Mouse (Mus musculus): ENCODE results near the gene Marveld2.

The Marveld2 gene

GRCm38 (mm10) chr13:100607756-100608155, 9.0 kb downstream of the Marveld2 start:
- Histone ChIP-seq H3K27me3 (ENCODE audit: control insufficient read depth, insufficient read depth, low read length, poor library complexity, severe bottlenecking) (no peaks in the 10 kb centered on the region), H3K36me3 (ENCODE audit: control insufficient read depth, insufficient read depth, low read length, poor library complexity, severe bottlenecking) (peaks cover 8% of the 10 kb centered on the region)
- DNase-seq (ENCODE audit: low read depth, low spot score) = peak; percentile 33

- Histone ChIP-seq H3K27me3 (ENCODE audit: control insufficient read depth, insufficient read depth, low read length, poor library complexity, severe bottlenecking) (no peaks in the 10 kb centered on the region), H3K36me3 (ENCODE audit: control insufficient read depth, insufficient read depth, low read length, poor library complexity, severe bottlenecking) (no peaks in the 10 kb centered on the region)
- no peak for DNase-seq (ENCODE audit: low read depth, low spot score)
These were observed 10.9 kb downstream of the Marveld2 start for GRCm38 (mm10) chr13:100605845-100606244.

- Histone ChIP-seq H3K27me3 (ENCODE audit: control insufficient read depth, insufficient read depth, low read length, poor library complexity, severe bottlenecking) (no peaks in the 10 kb centered on the region), H3K36me3 (ENCODE audit: control insufficient read depth, insufficient read depth, low read length, poor library complexity, severe bottlenecking) (peaks cover 2% of the 10 kb centered on the region; the same call in 1 of the 2 replicates)
- no peak for DNase-seq (ENCODE audit: low read depth, low spot score)
These were observed 13.1 kb downstream of the Marveld2 start for GRCm38 (mm10) chr13:100603738-100604095.

GRCm38 (mm10) chr13:100603031-100603737, 13.6 kb downstream of the Marveld2 start:
- Histone ChIP-seq H3K27me3 (ENCODE audit: control insufficient read depth, insufficient read depth, low read length, poor library complexity, severe bottlenecking) (no peaks in the 10 kb centered on the region), H3K36me3 (ENCODE audit: control insufficient read depth, insufficient read depth, low read length, poor library complexity, severe bottlenecking) (peaks cover 2% of the 10 kb centered on the region; the same call in 1 of the 2 replicates)
- no peak for DNase-seq (ENCODE audit: low read depth, low spot score)

- H3K27me3 ChIP-seq (ENCODE audit: control insufficient read depth, insufficient read depth, low read length, poor library complexity, severe bottlenecking) = no peaks in the 10 kb centered on the region
- no peak for DNase-seq (ENCODE audit: low read depth, low spot score)
- H3K36me3 ChIP-seq (ENCODE audit: control insufficient read depth, insufficient read depth, low read length, poor library complexity, severe bottlenecking) = peaks cover 2% of the 10 kb centered on the region; the same call in 1 of the 2 replicates
These were observed 14.4 kb downstream of the Marveld2 start for GRCm38 (mm10) chr13:100602239-100602902.

- peaks cover 6% of the 10 kb centered on the region for H3K36me3 ChIP-seq (ENCODE audit: control insufficient read depth, insufficient read depth, low read length, poor library complexity, severe bottlenecking)
- DNase-seq (ENCODE audit: low read depth, low spot score) = no peak
- no peaks in the 10 kb centered on the region for H3K27me3 ChIP-seq (ENCODE audit: control insufficient read depth, insufficient read depth, low read length, poor library complexity, severe bottlenecking)
These were observed 15.7 kb downstream of the Marveld2 start for GRCm38 (mm10) chr13:100601034-100601433.

GRCm38 (mm10) chr13:100600317-100600716, 16.5 kb downstream of the Marveld2 start:
- DNase-seq (ENCODE audit: low read depth, low spot score) = no peak
- Histone ChIP-seq H3K27me3 (ENCODE audit: control insufficient read depth, insufficient read depth, low read length, poor library complexity, severe bottlenecking) (no peaks in the 10 kb centered on the region), H3K36me3 (ENCODE audit: control insufficient read depth, insufficient read depth, low read length, poor library complexity, severe bottlenecking) (peaks cover 6% of the 10 kb centered on the region)

- Histone ChIP-seq H3K27me3 (ENCODE audit: control insufficient read depth, insufficient read depth, low read length, poor library complexity, severe bottlenecking) (no peaks in the 10 kb centered on the region), H3K36me3 (ENCODE audit: control insufficient read depth, insufficient read depth, low read length, poor library complexity, severe bottlenecking) (peaks cover 6% of the 10 kb centered on the region)
- no peak for DNase-seq (ENCODE audit: low read depth, low spot score)
These were observed 19.5 kb downstream of the Marveld2 start for GRCm38 (mm10) chr13:100597284-100597683.

DNA sequence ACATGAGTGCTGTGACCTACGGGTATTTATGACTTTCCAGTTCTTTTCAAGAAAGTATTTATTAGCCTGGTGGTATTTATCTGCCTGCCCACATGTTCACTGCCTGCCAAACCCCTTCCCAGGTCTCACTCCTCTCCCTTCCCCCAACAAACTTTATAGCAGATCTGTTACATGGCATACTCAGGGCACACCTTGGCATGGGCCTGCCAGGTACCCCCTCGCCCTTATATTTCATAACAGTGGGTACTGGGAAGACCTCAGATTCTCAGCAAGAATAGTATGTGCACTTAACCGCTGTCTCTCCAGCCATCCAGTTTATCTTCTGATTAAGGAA, 21.3 kb downstream of the Marveld2 start:
- H3K27me3 ChIP-seq (ENCODE audit: control insufficient read depth, insufficient read depth, low read length, poor library complexity, severe bottlenecking) = no peaks in the 10 kb centered on the region
- peaks cover 6% of the 10 kb centered on the region for H3K36me3 ChIP-seq (ENCODE audit: control insufficient read depth, insufficient read depth, low read length, poor library complexity, severe bottlenecking)
- no peak for DNase-seq (ENCODE audit: low read depth, low spot score)

DNA sequence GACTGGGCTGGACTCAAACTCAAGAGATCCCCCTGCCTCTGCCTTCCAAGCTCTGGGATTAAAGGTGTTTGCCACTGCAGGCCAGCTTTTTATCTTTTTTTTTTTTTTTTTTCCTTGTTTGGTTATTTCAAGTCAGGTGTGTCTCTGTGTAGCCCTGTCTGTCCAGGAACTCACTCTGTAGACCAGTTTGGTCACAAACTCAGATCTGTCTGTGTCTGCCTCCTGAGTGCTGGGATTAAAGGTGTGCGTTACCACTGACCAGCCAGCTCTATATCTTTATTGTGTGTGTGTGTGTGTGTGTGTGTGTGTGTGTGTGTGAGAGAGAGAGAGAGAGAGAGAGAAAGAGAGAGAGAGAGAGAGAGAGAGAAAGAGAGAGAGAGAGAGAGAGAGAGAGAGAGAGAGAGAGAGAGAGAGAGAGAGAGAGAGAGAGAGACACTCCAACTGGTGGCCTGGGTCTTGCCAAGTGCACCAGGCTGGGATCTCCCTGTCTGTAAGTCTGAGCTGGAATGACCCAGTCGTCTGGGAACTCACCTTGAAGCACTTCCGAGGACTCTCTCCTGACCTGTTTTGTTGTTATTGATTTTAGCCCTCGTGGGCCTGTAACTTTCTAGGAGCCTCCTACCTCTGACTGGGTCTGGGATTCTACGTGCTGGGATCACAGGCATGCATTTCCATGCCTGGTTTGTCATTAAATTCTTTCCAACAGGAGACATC, 21.8 kb downstream of the Marveld2 start:
- Histone ChIP-seq H3K36me3 (ENCODE audit: control insufficient read depth, insufficient read depth, low read length, poor library complexity, severe bottlenecking) (peaks cover 4% of the 10 kb centered on the region; the same call in 1 of the 2 replicates), H3K27me3 (ENCODE audit: control insufficient read depth, insufficient read depth, low read length, poor library complexity, severe bottlenecking) (no peaks in the 10 kb centered on the region)
- no peak for DNase-seq (ENCODE audit: low read depth, low spot score)

- Histone ChIP-seq H3K27me3 (ENCODE audit: control insufficient read depth, insufficient read depth, low read length, poor library complexity, severe bottlenecking) (no peaks in the 10 kb centered on the region), H3K36me3 (ENCODE audit: control insufficient read depth, insufficient read depth, low read length, poor library complexity, severe bottlenecking) (peaks cover 4% of the 10 kb centered on the region; the same call in 1 of the 2 replicates)
- DNase-seq (ENCODE audit: low read depth, low spot score) = peak; percentile 84
These were observed 22.6 kb downstream of the Marveld2 start for GRCm38 (mm10) chr13:100594041-100594792.

- DNase-seq (ENCODE audit: low read depth, low spot score) = no peak
- Histone ChIP-seq H3K36me3 (ENCODE audit: control insufficient read depth, insufficient read depth, low read length, poor library complexity, severe bottlenecking) (no peaks in the 10 kb centered on the region), H3K27me3 (ENCODE audit: control insufficient read depth, insufficient read depth, low read length, poor library complexity, severe bottlenecking) (no peaks in the 10 kb centered on the region)
These were observed 28.1 kb downstream of the Marveld2 start for GRCm38 (mm10) chr13:100588646-100589045.

DNA sequence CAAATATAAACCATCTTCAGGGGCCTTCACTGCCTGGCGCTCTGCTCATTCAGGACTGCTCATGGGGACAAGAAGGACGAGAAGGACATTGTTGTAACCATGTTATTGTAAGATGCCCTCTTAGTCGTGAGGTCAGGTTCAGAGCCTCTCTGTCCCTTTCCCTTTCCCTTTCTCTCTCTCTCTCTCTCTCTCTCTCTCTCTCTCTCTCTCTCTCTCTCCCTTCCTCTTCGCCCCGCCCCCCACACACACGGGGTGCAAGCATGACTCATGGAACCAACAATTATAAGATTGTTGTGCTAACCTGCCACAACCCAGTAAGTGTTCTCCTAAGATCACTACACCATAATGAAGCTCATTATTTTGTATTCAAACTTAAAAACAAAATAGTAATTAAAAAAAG, 34.6 kb downstream of the Marveld2 start:
- no peak for DNase-seq (ENCODE audit: low read depth, low spot score)
- Histone ChIP-seq H3K36me3 (ENCODE audit: control insufficient read depth, insufficient read depth, low read length, poor library complexity, severe bottlenecking) (no peaks in the 10 kb centered on the region), H3K27me3 (ENCODE audit: control insufficient read depth, insufficient read depth, low read length, poor library complexity, severe bottlenecking) (no peaks in the 10 kb centered on the region)

GRCm38 (mm10) chr13:100581701-100582100, 35.1 kb downstream of the Marveld2 start:
- Histone ChIP-seq H3K27me3 (ENCODE audit: control insufficient read depth, insufficient read depth, low read length, poor library complexity, severe bottlenecking) (no peaks in the 10 kb centered on the region), H3K36me3 (ENCODE audit: control insufficient read depth, insufficient read depth, low read length, poor library complexity, severe bottlenecking) (no peaks in the 10 kb centered on the region)
- DNase-seq (ENCODE audit: low read depth, low spot score) = no peak

Measured in splenic B cell, adult 2 months (primary cell).